ENCODE assay signal across 7 mouse cellular contexts in genomic region chr5:100845848-100846598, GRCm38 (mm10). TPM values are rescaled to one million over a fixed set of nuclear protein-coding genes. Genes with fewer than 3 reads are reported as not detected.
DNase-seq lines count a peak whose midpoint lies in the region; ATAC-seq lines count a peak whose summit lies in the region.

No protein-coding gene starts in this region.

- peak overlapping the region; percentile 10; the same call in 1 of the 2 replicates for H3K27ac ChIP-seq in limb, embryonic 13.5 days
- no peak overlapping the region for H3K27ac ChIP-seq in midbrain, embryonic 14.5 days (replicated peaks; ENCODE audit: low read depth, low read length)

- H3K4me3 ChIP-seq in limb, embryonic 13.5 days: peak overlapping the region; percentile 66
- H3K4me3 ChIP-seq in midbrain, embryonic 14.5 days (replicated peaks; ENCODE audit: low read depth, low read length): peak overlapping the region; percentile 54

- peaks cover 24% of the 10 kb centered on the region for H3K4me1 ChIP-seq in limb, embryonic 13.5 days
- peaks cover 16% of the 10 kb centered on the region for H3K4me1 ChIP-seq in midbrain, embryonic 14.5 days (ENCODE audit: control insufficient read depth, insufficient read depth, low read length)

- ATAC-seq in limb, embryonic 13.5 days (ENCODE audit: low FRiP score, low read depth): peak; percentile 58; the same call in 1 of the 2 replicates
- ATAC-seq in midbrain, embryonic 14.5 days (ENCODE audit: low FRiP score, low TSS enrichment): peak; percentile 48; the same call in 1 of the 2 replicates

- under 1% methylated on average over 52 of the region's 52 CpGs for WGBS in limb, embryonic 13.5 days
- WGBS in midbrain, embryonic 14.5 days: under 1% methylated on average over 52 of the region's 52 CpGs

- peaks cover 11% of the 10 kb centered on the region; the same call in 1 of the 2 replicates for H3K9me3 ChIP-seq in limb, embryonic 13.5 days
- H3K9me3 ChIP-seq in midbrain, embryonic 14.5 days (ENCODE audit: control insufficient read depth, low read length): no peaks in the 10 kb centered on the region

- peak; percentile 74 to 84 for DNase-seq in adrenal gland, adult 18-20 months (ENCODE audit: low spot score in 2 of 2)
- peak; percentile 60 for DNase-seq in embryo, embryonic 10.5 days (ENCODE audit: low spot score)
- peak; percentile 98 for DNase-seq in heart, adult 11 months
- peak; percentile 56 for DNase-seq in kidney, adult 11 months
- peak; percentile 64 for DNase-seq in midbrain, embryonic 14.5 days
- DNase-seq in spleen, adult 12 weeks (ENCODE audit: low spot score): peak; percentile 31

- peak overlapping the region; percentile 97 for H3K4me2 ChIP-seq in limb, embryonic 13.5 days (replicated peaks)
- H3K4me2 ChIP-seq in midbrain, embryonic 14.5 days (ENCODE audit: low read length): peak overlapping the region; percentile 100

- no peaks in the 10 kb centered on the region for H3K36me3 ChIP-seq in limb, embryonic 13.5 days
- no peaks in the 10 kb centered on the region for H3K36me3 ChIP-seq in midbrain, embryonic 14.5 days (ENCODE audit: control insufficient read depth, insufficient read depth, low read length)

- H3K27me3 ChIP-seq in limb, embryonic 13.5 days: peaks cover 54% of the 10 kb centered on the region
- peaks cover 49% of the 10 kb centered on the region for H3K27me3 ChIP-seq in midbrain, embryonic 14.5 days (ENCODE audit: control insufficient read depth, insufficient read depth, low read length)

- H3K9ac ChIP-seq in limb, embryonic 13.5 days: peak overlapping the region; percentile 70
- peak overlapping the region; percentile 54 for H3K9ac ChIP-seq in midbrain, embryonic 14.5 days (replicated peaks; ENCODE audit: low read length)

RNA-seq across cellular contexts. Expression of gene Gpat3, which starts 0.5 kb away (rescaled TPM):
- 10 to 100 TPM; 13.0 to 23.4 TPM for total RNA-seq in adrenal gland, adult 18-20 months (2021)
- 2.4 and 3.2 TPM in 2 replicates for polyA plus RNA-seq in limb, embryonic 13.5 days (2015; fragmentation: Nextera tagmentation; extraction: Ambion mirVana)
- polyA plus RNA-seq in midbrain, embryonic 14.5 days (2014; fragmentation: Nextera tagmentation; extraction: Ambion mirVana): 0.09 TPM in 1 of 2 replicates, not detected in the other

RNA-seq across cellular contexts. Expression of gene Abraxas1, which starts 25.3 kb away (rescaled TPM):
- 10 to 100 TPM; 10.6 to 10.9 TPM for total RNA-seq in adrenal gland, adult 18-20 months (2021)
- 35.1 and 36.9 TPM in 2 replicates for polyA plus RNA-seq in limb, embryonic 13.5 days (2015; fragmentation: Nextera tagmentation; extraction: Ambion mirVana)
- 11.1 and 16.0 TPM in 2 replicates for polyA plus RNA-seq in midbrain, embryonic 14.5 days (2014; fragmentation: Nextera tagmentation; extraction: Ambion mirVana)

RNA-seq across cellular contexts. Expression of gene Mrps18c, which starts 47.6 kb away (rescaled TPM):
- total RNA-seq in adrenal gland, adult 18-20 months (2021): 10 to 100 TPM; 80.6 to 89.5 TPM
- polyA plus RNA-seq in limb, embryonic 13.5 days (2015; fragmentation: Nextera tagmentation; extraction: Ambion mirVana): 178 and 179 TPM in 2 replicates
- polyA plus RNA-seq in midbrain, embryonic 14.5 days (2014; fragmentation: Nextera tagmentation; extraction: Ambion mirVana): 160 and 171 TPM in 2 replicates

RNA-seq across cellular contexts. Expression of gene Helq, which starts 47.6 kb away (rescaled TPM):
- total RNA-seq in adrenal gland, adult 18-20 months (2021): 1 to 10 TPM; 5.1 to 5.8 TPM
- 19.6 and 21.2 TPM in 2 replicates for polyA plus RNA-seq in limb, embryonic 13.5 days (2015; fragmentation: Nextera tagmentation; extraction: Ambion mirVana)
- 23.9 and 25.4 TPM in 2 replicates for polyA plus RNA-seq in midbrain, embryonic 14.5 days (2014; fragmentation: Nextera tagmentation; extraction: Ambion mirVana)

Comparison
In these comparisons a context has a peak if more than half of its experiments do, and no peak if none do; other contexts are left out.
1. DNase-seq: peak in every context shown above with its lines; median percentile 98 in heart, adult 11 months; 79 in adrenal gland, adult 18-20 months; 64 in midbrain, embryonic 14.5 days; 60 in embryo, embryonic 10.5 days; 56 in kidney, adult 11 months; 31 in spleen, adult 12 weeks.